Mouse (Mus musculus): ENCODE data around the gene Smarca5.

Gene Smarca5

DNA sequence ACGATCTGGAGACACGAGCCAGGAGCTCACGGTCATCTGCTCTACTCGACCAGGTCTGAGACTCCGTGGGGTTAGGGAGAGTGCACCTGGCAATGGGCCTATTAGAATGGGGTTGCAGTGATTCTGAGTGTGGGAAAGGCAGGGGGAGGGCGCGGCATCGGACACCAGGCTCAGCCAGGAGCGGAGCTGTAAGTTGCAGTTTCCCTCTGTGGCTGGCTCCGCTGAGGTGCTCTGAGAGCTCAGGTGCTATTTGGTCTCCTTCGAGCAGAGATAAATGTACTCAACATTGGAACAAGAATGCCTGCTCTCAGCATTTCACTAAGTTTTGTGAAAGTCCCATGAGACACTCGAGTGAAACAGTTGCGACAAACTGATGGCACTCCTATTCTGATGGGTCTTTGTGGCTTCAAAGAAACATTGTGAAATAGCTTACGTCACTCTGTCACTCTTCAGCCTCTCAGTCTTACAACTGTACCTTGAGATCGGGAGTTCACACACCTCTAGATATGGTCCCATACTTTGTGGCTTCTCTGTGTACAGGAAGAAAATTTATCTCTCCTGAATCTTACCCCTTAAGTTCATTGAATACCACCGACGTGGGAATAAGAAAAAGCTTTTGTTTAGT is 69.9 kb downstream of the Smarca5 start:
- DNase-seq (ENCODE audit: low read depth), result no peak

GRCm38 (mm10) chr8:80663476-80663875 is 75.8 kb downstream of the Smarca5 start:
- DNase-seq (ENCODE audit: low read depth), result no peak

GRCm38 (mm10) chr8:80661055-80661454 is 78.2 kb downstream of the Smarca5 start:
- no peak for DNase-seq (ENCODE audit: low read depth)

DNA sequence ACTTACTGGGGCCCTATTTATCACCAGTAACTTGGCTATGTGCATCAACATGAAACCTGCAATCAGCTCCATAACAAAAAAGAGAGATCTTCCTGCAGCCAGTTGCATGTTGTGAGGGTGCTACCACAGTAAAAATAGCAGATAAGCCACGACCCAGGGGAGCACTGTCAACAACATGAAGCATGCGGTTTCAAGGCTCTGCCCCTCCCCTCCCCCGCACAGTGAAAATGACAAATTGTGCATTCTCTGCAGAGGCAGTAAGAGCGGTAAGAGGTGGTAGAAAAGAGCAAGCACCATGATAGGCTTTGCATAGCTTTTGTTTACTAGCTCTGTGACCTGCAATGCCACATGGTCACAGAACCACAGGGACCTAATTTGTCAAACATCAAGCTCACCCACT is 81.7 kb downstream of the Smarca5 start:
- DNase-seq (ENCODE audit: low read depth), result no peak

Measured in c-Kit-positive CD71-negative TER-119-negative erythroid progenitor cells, embryonic 14.5 days (primary cell).